Mouse (Mus musculus): ENCODE results near the gene St6galnac4. TPM values are rescaled to one million over a fixed set of nuclear protein-coding genes. Genes with fewer than 3 reads are reported as not detected.

Gene St6galnac4
- total and polyA plus RNA-seq, 3 experiments = 16.2 to 25.2 (median 17.8) TPM

GRCm38 (mm10) chr2:32541333-32541908 is 45.5 kb upstream of the St6galnac4 start:
- no peak for TF ChIP-seq POLR2A (IDR thresholded peaks at IDR 0.05; ENCODE audit: insufficient read depth, low read depth, low read length)
- no peak for TF ChIP-seq CTCF (IDR thresholded peaks at IDR 0.05)
- no peak for TF ChIP-seq EP300 (IDR thresholded peaks at IDR 0.05; ENCODE audit: insufficient read depth, low read depth, low read length)
- intact Hi-C loops (cut with DNase I) = no loop called here
- Histone ChIP-seq H3K4me3 (no peak overlapping the region), H3K79me2 (replicated peaks; ENCODE audit: control insufficient read depth, insufficient read depth, low read length) (peaks cover 6% of the 10 kb centered on the region), H3K27me3 (ENCODE audit: control insufficient read depth, insufficient read depth, low read length) (no peaks in the 10 kb centered on the region), H3K9ac (ENCODE audit: low read depth, low read length) (no peak overlapping the region), H3K36me3 (ENCODE audit: control insufficient read depth, insufficient read depth, low read length) (no peaks in the 10 kb centered on the region), H3K4me1 (ENCODE audit: control insufficient read depth, insufficient read depth, low read length) (peaks cover 29% of the 10 kb centered on the region), H3K27ac (no peak overlapping the region)
- 77% methylated on average over 2 of the region's 2 CpGs for WGBS
- DNase-seq = no peak

GRCm38 (mm10) chr2:32541986-32542573 is 44.8 kb upstream of the St6galnac4 start:
- no peak for TF ChIP-seq CTCF (IDR thresholded peaks at IDR 0.05)
- Histone ChIP-seq H3K27ac (no peak overlapping the region), H3K4me1 (ENCODE audit: control insufficient read depth, insufficient read depth, low read length) (peaks cover 32% of the 10 kb centered on the region), H3K27me3 (ENCODE audit: control insufficient read depth, insufficient read depth, low read length) (no peaks in the 10 kb centered on the region), H3K4me3 (no peak overlapping the region), H3K36me3 (ENCODE audit: control insufficient read depth, insufficient read depth, low read length) (no peaks in the 10 kb centered on the region), H3K9ac (ENCODE audit: low read depth, low read length) (no peak overlapping the region), H3K79me2 (replicated peaks; ENCODE audit: control insufficient read depth, insufficient read depth, low read length) (peaks cover 6% of the 10 kb centered on the region)
- WGBS = 74% methylated on average over 4 of the region's 4 CpGs
- intact Hi-C loops (cut with DNase I) = no loop called here
- DNase-seq = no peak

GRCm38 (mm10) chr2:32543031-32543449 is 43.9 kb upstream of the St6galnac4 start:
- no peak overlapping the region for H3K9ac ChIP-seq (ENCODE audit: low read depth, low read length)
- intact Hi-C loops (cut with DNase I) = no loop called here
- DNase-seq = no peak
- no peak overlapping the region for H3K4me3 ChIP-seq
- H3K36me3 ChIP-seq (ENCODE audit: control insufficient read depth, insufficient read depth, low read length) = no peaks in the 10 kb centered on the region
- WGBS = 44% methylated on average over 3 of the region's 3 CpGs
- H3K4me1 ChIP-seq (ENCODE audit: control insufficient read depth, insufficient read depth, low read length) = peaks cover 36% of the 10 kb centered on the region
- peaks cover 6% of the 10 kb centered on the region for H3K79me2 ChIP-seq (replicated peaks; ENCODE audit: control insufficient read depth, insufficient read depth, low read length)
- no peak overlapping the region for H3K27ac ChIP-seq
- no peaks in the 10 kb centered on the region for H3K27me3 ChIP-seq (ENCODE audit: control insufficient read depth, insufficient read depth, low read length)
- no peak for TF ChIP-seq POLR2A (IDR thresholded peaks at IDR 0.05; ENCODE audit: insufficient read depth, low read depth, low read length)
- TF ChIP-seq CTCF (IDR thresholded peaks at IDR 0.05) = no peak
- no peak for TF ChIP-seq EP300 (IDR thresholded peaks at IDR 0.05; ENCODE audit: insufficient read depth, low read depth, low read length)

- Histone ChIP-seq H3K27ac (no peak overlapping the region; the same call in 1 of the 2 replicates), H3K27me3 (ENCODE audit: control insufficient read depth, insufficient read depth, low read length) (no peaks in the 10 kb centered on the region), H3K36me3 (ENCODE audit: control insufficient read depth, insufficient read depth, low read length) (no peaks in the 10 kb centered on the region), H3K9ac (ENCODE audit: low read depth, low read length) (no peak overlapping the region), H3K4me3 (no peak overlapping the region), H3K4me1 (ENCODE audit: control insufficient read depth, insufficient read depth, low read length) (peaks cover 44% of the 10 kb centered on the region), H3K79me2 (replicated peaks; ENCODE audit: control insufficient read depth, insufficient read depth, low read length) (peaks cover 5% of the 10 kb centered on the region)
- DNase-seq = no peak
- WGBS = 97% methylated on average over 1 of the region's 1 CpGs
- intact Hi-C loops (cut with DNase I) = no loop called here
- TF ChIP-seq POLR2A (IDR thresholded peaks at IDR 0.05; ENCODE audit: insufficient read depth, low read depth, low read length) (no peak), EP300 (IDR thresholded peaks at IDR 0.05; ENCODE audit: insufficient read depth, low read depth, low read length) (no peak), CTCF (IDR thresholded peaks at IDR 0.05) (no peak)
Measured at GRCm38 (mm10) chr2:32546951-32547350, 39.9 kb upstream of the St6galnac4 start.

- Histone ChIP-seq H3K4me1 (ENCODE audit: control insufficient read depth, insufficient read depth, low read length) (peaks cover 41% of the 10 kb centered on the region), H3K9ac (ENCODE audit: low read depth, low read length) (no peak overlapping the region), H3K27ac (no peak overlapping the region; the same call in 1 of the 2 replicates), H3K36me3 (ENCODE audit: control insufficient read depth, insufficient read depth, low read length) (no peaks in the 10 kb centered on the region), H3K27me3 (ENCODE audit: control insufficient read depth, insufficient read depth, low read length) (no peaks in the 10 kb centered on the region), H3K79me2 (replicated peaks; ENCODE audit: control insufficient read depth, insufficient read depth, low read length) (peaks cover 5% of the 10 kb centered on the region), H3K4me3 (no peak overlapping the region)
- no peak for DNase-seq
- intact Hi-C loops (cut with DNase I) = no loop called here
- WGBS = 80% methylated on average over 5 of the region's 5 CpGs
- TF ChIP-seq EP300 (IDR thresholded peaks at IDR 0.05; ENCODE audit: insufficient read depth, low read depth, low read length) (no peak), POLR2A (IDR thresholded peaks at IDR 0.05; ENCODE audit: insufficient read depth, low read depth, low read length) (no peak), CTCF (IDR thresholded peaks at IDR 0.05) (no peak)
Measured at GRCm38 (mm10) chr2:32547380-32547779, 39.5 kb upstream of the St6galnac4 start.

GRCm38 (mm10) chr2:32547964-32548739 is 38.7 kb upstream of the St6galnac4 start:
- Histone ChIP-seq H3K27ac (no peak overlapping the region), H3K4me3 (no peak overlapping the region), H3K36me3 (ENCODE audit: control insufficient read depth, insufficient read depth, low read length) (no peaks in the 10 kb centered on the region), H3K9ac (ENCODE audit: low read depth, low read length) (no peak overlapping the region), H3K27me3 (ENCODE audit: control insufficient read depth, insufficient read depth, low read length) (no peaks in the 10 kb centered on the region), H3K4me1 (ENCODE audit: control insufficient read depth, insufficient read depth, low read length) (peaks cover 35% of the 10 kb centered on the region), H3K79me2 (replicated peaks; ENCODE audit: control insufficient read depth, insufficient read depth, low read length) (peaks cover under 1% of the 10 kb centered on the region; the same call in 1 of the 2 replicates)
- TF ChIP-seq POLR2A (IDR thresholded peaks at IDR 0.05; ENCODE audit: insufficient read depth, low read depth, low read length) = no peak
- TF ChIP-seq EP300 (IDR thresholded peaks at IDR 0.05; ENCODE audit: insufficient read depth, low read depth, low read length) = no peak
- TF ChIP-seq CTCF (IDR thresholded peaks at IDR 0.05) = no peak
- intact Hi-C loops (cut with DNase I) = no loop called here
- peak; percentile 54 to 66 for DNase-seq
- 69% methylated on average over 7 of the region's 7 CpGs for WGBS
